Mouse (Mus musculus) left cerebral cortex, adult 6 months (tissue): ENCODE data around the gene Ets2. TPM values are rescaled to one million over a fixed set of nuclear protein-coding genes. Genes with fewer than 3 reads are reported as not detected.

Experiments used
- long read RNA-seq, 2 experiments: library from polyadenylated mRNA; unstranded; transcript quantifications; one replicate each; pipeline ENCODE4 v2.0.0; 2019 to 2020
- polyA plus RNA-seq: library from polyadenylated mRNA; unstranded; fragments of <200 nt; fragmentation: Nextera tagmentation; gene quantifications from 2 replicates; pipeline ENCODE4 v1.2.3, GENCODE M21; 2021

The Ets2 gene
- polyA plus RNA-seq = 19.8 and 32.3 TPM in 2 replicates
- long read RNA-seq, experiment 1, transcript Ets2-205 (1 exons, 3,312 nt) = minor isoform, 6 of 159 reads
- long read RNA-seq, experiment 1, transcript Ets2-201 (10 exons, 3,890 nt) = major isoform, 132 of 159 reads
- long read RNA-seq, experiment 1, partial matches to known transcripts = 13 of 159 reads
- long read RNA-seq, experiment 1, other reads (novel, unspliced or antisense) = 4 of 159 reads
- long read RNA-seq, experiment 2, transcript Ets2-201 (10 exons, 3,890 nt) = minor isoform, 9 of 29 reads
- long read RNA-seq, experiment 2, transcript Ets2-205 (1 exons, 3,312 nt) = major isoform, 18 of 29 reads
- long read RNA-seq, experiment 2, partial matches to known transcripts = 1 of 29 reads
- long read RNA-seq, experiment 2, other reads (novel, unspliced or antisense) = 1 of 29 reads

DNA sequence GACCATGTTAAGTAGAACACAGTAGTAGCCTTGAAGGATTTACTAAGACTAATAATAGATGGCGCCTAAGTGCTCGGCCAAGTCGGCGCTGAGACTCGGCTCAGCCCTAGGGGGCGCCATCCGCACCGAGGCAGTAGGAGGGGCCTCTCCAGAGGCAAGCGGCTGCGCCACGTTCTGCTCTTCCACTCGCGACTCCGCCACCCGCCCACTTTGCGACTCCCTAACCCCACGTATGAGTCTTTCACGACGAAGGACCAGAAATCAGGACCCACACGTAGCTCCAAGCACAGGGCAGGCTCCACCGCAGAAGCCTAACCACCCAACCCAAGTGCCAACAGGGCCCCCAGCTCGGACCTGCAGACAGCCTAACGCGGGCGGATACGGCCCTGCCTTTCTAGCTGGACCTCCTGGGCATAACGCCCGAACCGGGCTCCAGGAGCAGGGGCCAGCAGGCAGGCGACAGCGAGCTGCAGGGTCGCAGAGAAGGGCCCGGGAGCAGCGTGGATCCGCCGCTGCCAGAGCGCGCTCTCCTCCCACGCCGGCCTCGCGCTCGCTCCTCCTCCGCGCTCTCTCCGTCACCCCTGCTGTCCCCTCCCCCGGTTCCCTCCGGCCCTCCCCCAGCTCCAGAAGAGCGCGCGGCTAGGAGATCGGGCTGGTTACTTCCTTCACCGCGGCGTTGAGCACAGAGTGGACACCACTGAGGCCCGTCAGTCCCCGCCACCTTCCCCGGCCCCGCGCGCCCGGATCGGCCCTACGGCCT lies at the start of gene Ets2:
Gene Ets2 (plus strand): TSS at position 274 of the 760 bp plus-strand sequence.

Other genes with a start within 250 kb of the Ets2 start
- 0.53 and 0.59 TPM in 2 replicates for gene Erg, start 115.5 kb upstream of the Ets2 start, polyA plus RNA-seq